Mouse (Mus musculus) lung, adult 2 months (tissue): Measurements from ENCODE around the gene Nrcam. TPM values are rescaled to one million over a fixed set of nuclear protein-coding genes. Genes with fewer than 3 reads are reported as not detected.

Experiments used
- DNase-seq: peaks from one replicate; pipeline ENCODE4 v3.0.0; 2022
- H3K4me1 ChIP-seq: fragments of 200-500 bp; 2 replicates; pipeline ENCODE4 v1.6.1; 2011; ENCODE audit warnings: low read length; ENCODE audit not compliant: control insufficient read depth, insufficient read depth
- H3K4me3 ChIP-seq: fragments of 200-500 bp; replicated peaks from 2 replicates; pipeline ENCODE3; 2011; ENCODE audit warnings: low read depth, mild to moderate bottlenecking, control low read depth, low read length; ENCODE audit errors: extremely low read depth
- CTCF ChIP-seq: fragments of 200-500 bp; IDR thresholded peaks from 2 replicates; pipeline ENCODE4 v1.5.1; 2011; ENCODE audit warnings: mild to moderate bottlenecking, low read length, control low read depth; ENCODE audit not compliant: insufficient read depth
- POLR2A ChIP-seq: fragments of 200-500 bp; IDR thresholded peaks from 2 replicates; pipeline ENCODE4 v1.6.1; 2011; ENCODE audit warnings: low read depth, mild to moderate bottlenecking, control low read depth, low read length, borderline replicate concordance; ENCODE audit errors: extremely low read depth
- WGBS: fragments of 180-500 bp; shearing (Covaris S2); methylation state at CpG from one replicate; pipeline ENCODE4 v1.1.7; 2018; 5-methylcytosine and 5-hydroxymethylcytosine counted together
- polyA plus RNA-seq: library from polyadenylated mRNA; depleted of rRNA; stranded (reverse); fragments of >200 nt; gene quantifications from 2 replicates; pipeline ENCODE4 v1.2.3, GENCODE M21; 2012

Gene Nrcam
- polyA plus RNA-seq, 1 experiment: 4.4 TPM

DNA sequence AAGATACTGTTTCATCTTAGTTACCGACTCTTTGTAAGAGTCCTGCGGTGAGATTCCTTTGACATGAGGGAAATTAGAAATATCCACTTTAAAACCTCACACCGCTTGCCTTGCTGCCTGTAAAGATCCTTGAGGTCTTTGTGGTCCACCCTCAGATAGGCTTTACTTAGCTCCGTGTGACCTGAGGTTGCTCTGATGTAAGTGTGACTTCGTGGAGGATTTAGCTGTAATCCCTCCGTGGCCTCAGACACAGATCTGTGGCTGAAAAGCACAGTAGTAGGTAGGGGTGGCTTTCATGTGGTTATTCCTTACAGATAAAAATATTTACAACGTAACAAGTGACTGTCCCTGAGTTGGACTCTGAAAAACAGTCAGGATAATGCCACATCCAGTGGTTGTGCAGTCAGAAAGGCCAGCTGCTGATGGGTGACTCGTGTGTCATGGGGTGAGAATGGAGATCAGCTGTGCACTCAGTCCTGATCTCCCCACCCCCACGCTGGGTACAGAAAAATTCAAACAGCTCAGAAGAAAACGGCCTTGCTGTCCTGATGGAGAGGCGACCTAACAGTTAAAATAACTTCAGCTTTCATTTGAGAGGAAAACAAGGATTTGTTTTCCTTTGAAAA is 199.8 kb downstream of the Nrcam start:
- WGBS: 32% methylated on average over 11 of the region's 11 CpGs
- Histone ChIP-seq H3K4me3 (no peak overlapping the region), H3K4me1 (no peaks in the 10 kb centered on the region)
- TF ChIP-seq CTCF (no peak), POLR2A (no peak)
- no peak for DNase-seq

DNA sequence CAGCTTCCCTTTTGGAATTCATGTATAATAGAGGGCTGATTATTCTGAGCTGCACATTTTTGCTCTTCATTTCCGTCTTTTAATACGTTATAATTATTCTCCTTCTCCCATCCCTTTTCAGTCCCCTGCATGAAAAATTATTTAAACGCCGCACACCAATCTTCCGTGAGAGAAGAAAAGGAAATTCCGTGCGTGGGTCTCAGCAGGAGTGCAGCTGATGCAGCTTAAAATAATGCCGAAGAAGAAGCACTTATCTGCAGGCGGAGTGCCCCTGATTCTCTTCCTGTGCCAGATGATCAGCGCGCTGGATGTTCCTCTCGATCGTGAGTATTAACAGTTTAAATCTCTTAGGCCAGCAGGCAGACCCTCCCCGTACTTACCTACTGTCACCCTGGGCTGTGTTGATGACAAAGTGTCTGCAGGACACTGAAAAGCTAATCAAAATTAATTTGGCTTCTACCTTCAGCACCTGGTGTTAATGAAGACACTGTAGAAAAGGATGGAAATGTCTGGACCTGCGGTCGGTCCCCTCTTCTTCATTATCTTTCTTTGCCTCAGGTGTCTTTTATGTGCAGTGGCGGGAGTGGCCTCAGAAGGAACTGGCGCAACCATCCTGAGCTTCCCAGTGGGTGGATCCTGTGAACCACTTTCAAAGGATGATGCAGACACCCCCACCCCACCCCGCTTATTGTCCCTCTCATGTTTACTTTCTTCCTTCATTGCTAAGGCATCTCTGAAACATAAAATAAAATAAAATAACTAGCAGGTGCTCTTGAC is 203.8 kb downstream of the Nrcam start:
- no peak for DNase-seq
- 76% methylated on average over 19 of the region's 19 CpGs for WGBS

DNA sequence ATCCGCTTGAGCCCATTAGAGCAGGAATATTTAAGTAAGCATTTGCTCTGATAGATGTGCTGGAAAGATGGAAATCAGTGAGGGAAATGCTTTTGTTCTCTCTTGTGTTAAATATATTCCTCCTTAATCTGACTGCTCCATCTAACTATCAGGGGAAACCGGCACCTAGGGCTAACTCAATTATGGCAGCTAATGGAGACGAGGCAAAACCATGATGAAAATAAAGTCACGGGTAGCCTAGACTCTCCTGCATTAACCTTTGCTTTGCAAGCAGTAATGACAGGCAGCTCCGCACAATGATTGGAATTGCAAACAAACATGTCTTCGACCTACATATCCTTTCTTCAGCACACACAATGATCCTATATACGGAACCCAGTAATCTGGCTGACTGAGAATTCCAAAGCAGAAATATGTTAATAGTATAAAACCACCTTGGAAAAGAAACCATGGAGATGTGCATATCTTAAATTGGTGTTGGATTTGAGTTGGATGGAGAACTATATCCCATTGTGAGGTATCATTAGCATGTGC is 205.5 kb downstream of the Nrcam start:
- H3K4me1 ChIP-seq: no peaks in the 10 kb centered on the region
- 86% methylated on average over 7 of the region's 7 CpGs for WGBS
- no peak for DNase-seq
- no peak overlapping the region for H3K4me3 ChIP-seq
- no peak for TF ChIP-seq CTCF
- TF ChIP-seq POLR2A: no peak

More for the DNA sequence above, 203.8 kb downstream of the Nrcam start:
- no peak for TF ChIP-seq CTCF
- no peak for TF ChIP-seq POLR2A
- H3K4me1 ChIP-seq: no peaks in the 10 kb centered on the region
- H3K4me3 ChIP-seq: no peak overlapping the region

DNA sequence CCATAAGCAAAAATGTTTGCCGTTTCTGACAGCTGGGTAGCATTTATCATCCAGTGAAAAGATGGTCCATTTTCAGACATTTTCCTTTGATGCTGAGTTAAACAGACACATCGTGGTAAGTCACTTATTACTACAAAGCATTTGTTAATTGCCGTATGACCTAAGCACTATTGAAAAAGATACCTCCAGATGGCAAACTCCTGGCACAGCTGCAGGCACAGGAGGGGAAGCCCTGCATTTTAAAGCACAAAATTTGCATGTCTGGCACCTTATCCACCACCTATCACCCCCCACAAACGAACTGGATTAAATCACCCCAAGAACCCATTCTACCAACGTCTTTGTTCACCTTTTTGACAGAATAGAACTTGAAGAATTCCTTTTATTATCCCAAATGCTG is 206.9 kb downstream of the Nrcam start:
- 23% methylated on average over 5 of the region's 5 CpGs for WGBS
- H3K4me1 ChIP-seq: no peaks in the 10 kb centered on the region
- TF ChIP-seq POLR2A (no peak), CTCF (no peak)
- H3K4me3 ChIP-seq: no peak overlapping the region
- DNase-seq: no peak

DNA sequence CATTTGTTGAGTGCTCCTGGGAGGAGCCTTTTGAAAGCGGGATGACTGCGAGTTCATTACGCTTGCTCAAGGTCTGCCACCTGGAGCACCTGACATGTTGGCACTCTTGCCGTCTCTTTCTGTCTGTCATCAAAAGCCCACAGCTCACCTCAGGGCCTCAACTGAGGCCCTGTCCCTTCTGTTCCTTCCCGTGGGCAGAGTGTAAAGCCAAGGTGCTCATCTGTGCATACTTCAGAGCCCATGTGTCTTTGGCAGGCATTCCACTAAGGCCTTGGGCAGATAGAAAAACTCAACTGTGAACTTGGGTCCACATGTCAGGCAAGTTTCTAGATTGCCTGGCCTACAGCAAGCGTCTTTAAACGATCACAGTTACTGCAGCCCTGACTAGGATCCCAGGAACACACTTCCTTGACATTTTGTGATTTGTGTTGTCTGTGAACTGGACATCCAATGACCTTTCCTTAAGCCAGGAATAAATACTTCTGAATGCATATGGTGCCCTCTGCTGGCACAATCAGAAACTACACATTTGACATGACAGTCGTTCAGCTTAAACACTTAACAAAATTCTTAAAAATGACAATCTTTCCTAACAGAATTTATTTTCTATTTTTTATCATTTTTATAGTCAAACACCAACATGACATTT is 219.2 kb downstream of the Nrcam start:
- TF ChIP-seq CTCF (peak; percentile 21; the same call in 1 of the 2 replicates), POLR2A (no peak)
- Histone ChIP-seq H3K4me3 (no peak overlapping the region), H3K4me1 (no peaks in the 10 kb centered on the region)
- peak; percentile 59 for DNase-seq
- 52% methylated on average over 8 of the region's 8 CpGs for WGBS

DNA sequence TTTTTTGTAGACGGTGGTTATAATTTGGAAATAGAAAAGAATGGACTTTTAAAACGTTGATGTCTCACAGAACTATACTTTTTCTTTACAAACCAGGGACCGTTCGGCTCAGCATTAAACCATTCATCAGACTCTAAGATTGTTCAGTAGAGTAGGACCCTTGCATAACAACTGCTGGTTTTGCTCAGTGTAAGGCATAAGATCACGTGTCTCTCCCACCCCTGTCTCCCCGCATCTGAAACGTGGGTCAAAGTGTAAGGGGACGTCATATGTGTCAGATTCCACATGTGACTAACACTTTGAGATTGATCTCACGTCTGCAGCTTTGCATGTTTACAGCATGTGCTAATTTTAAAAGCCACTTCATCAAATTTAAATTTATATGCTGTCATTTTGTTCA is 219.8 kb downstream of the Nrcam start:
- no peak for DNase-seq
- 43% methylated on average over 9 of the region's 9 CpGs for WGBS
- H3K4me3 ChIP-seq: no peak overlapping the region
- no peaks in the 10 kb centered on the region for H3K4me1 ChIP-seq
- no peak for TF ChIP-seq POLR2A
- no peak for TF ChIP-seq CTCF

DNA sequence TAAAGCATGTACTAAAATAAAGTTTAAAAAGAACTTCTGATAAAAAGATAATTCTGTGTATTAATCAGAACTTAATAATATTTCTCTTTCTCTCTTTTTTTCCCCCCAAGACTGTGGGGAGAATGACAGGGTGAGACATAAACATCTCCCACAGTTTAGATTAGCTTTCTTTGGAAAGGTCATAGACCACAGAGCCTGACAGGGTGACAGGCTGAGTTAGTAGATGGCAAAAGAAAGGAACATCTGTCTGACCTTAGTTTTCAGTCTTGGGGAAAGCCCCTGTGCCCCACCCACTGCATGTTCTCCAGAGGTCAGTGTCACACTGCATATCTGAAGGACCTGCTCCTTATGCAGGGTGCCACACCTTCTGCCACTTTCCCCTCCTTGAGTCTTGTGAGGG is 222.9 kb downstream of the Nrcam start:
- Histone ChIP-seq H3K4me1 (no peaks in the 10 kb centered on the region), H3K4me3 (no peak overlapping the region)
- no peak for TF ChIP-seq POLR2A
- no peak for TF ChIP-seq CTCF
- no peak for DNase-seq

DNA sequence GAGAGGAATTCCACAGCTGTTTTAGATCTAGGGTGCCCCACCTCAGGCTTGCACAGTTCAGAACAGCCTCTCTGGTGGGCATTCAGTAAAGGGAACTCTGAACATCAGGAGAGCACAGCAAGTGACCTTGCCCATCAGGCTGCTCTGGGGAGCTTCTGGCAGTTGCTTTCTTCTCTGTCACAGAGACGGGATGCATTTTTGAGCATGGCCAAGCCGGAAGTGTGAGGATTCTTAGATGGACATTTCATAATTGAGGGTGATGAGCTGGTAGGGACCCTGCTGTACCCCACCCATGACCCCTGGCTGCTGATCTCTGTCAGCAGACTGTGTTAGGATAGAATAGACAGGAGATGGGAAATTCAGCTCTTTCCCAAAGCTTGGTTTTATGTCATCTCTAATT is 225.4 kb downstream of the Nrcam start:
- no peak for DNase-seq
- H3K4me3 ChIP-seq: no peak overlapping the region
- no peaks in the 10 kb centered on the region for H3K4me1 ChIP-seq
- no peak for TF ChIP-seq CTCF
- no peak for TF ChIP-seq POLR2A
- WGBS: 41% methylated on average over 2 of the region's 2 CpGs

DNA sequence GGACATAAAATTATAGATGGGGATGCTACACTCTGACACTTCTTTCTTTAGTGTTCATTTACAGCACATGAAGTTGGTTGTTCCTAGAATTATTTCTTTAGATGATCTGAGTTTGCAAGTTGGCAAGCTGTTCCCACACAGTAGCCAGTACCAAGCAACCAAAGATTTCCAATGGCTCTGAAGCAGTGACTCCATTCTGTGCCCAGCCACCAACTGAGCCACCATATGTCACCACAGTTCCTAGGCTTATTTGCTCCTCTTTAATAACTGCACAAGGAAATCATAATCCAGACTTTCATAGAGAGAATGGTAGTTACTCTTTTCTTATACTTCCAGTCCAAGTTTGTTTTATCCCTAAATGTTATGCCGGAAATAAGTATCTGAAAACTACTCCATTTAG is 226.1 kb downstream of the Nrcam start:
- Histone ChIP-seq H3K4me3 (no peak overlapping the region), H3K4me1 (no peaks in the 10 kb centered on the region)
- 90% methylated on average over 1 of the region's 1 CpGs for WGBS
- TF ChIP-seq CTCF (no peak), POLR2A (no peak)
- no peak for DNase-seq

DNA sequence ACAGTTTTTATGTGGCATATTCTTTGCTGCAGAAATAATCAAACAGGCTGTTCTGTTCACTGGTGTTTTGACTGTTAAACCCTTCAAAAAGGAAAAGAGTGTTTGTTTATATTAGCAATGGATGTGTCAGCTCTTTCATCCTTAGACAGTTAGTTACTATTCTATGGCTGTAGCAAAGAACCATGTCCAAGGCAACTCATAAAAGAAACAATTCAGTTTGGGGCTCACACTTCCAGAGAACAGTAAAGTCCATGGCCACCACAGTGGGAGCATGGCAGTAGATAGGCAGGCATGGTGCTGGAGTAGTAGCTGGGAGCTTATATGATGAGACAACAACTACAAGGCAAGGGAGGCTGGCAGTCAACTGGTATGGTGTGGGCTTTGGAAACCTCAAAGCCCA is 231.3 kb downstream of the Nrcam start:
- Histone ChIP-seq H3K4me1 (no peaks in the 10 kb centered on the region), H3K4me3 (no peak overlapping the region)
- DNase-seq: no peak
- TF ChIP-seq POLR2A: no peak
- TF ChIP-seq CTCF: no peak
